Mouse (Mus musculus) MEL (cell line): ENCODE results near the gene Ptcd2. TPM values are rescaled to one million over a fixed set of nuclear protein-coding genes. Genes with fewer than 3 reads are reported as not detected.

Source experiments
- DNase-seq: peaks from one replicate; pipeline ENCODE4 v3.0.0; 2011; ENCODE audit warnings: low read depth, low spot score
- H3K27ac ChIP-seq: 2 replicates; pipeline ENCODE4 v1.5.1; 2012; ENCODE audit warnings: low read depth, mild to moderate bottlenecking, control low read depth, low read length, moderate library complexity; ENCODE audit not compliant: control insufficient read depth
- H3K27me3 ChIP-seq, 2 experiments: fragments of 150-350 bp in 1 of 2; sonication (generic) in 1 of 2; 2 replicates each; pipeline ENCODE4 v1.6.1; 2012; ENCODE audit warnings: low read length in 2 of 2, mild to moderate bottlenecking in 2 of 2, improper control_type of control experiment in 1 of 2, moderate library complexity in 1 of 2; ENCODE audit not compliant: insufficient read depth in 2 of 2, control insufficient read depth in 1 of 2
- H3K36me3 ChIP-seq, 2 experiments: 2 replicates each; pipeline ENCODE4 v1.6.1; 2012 to 2014; ENCODE audit warnings: low read length in 2 of 2, improper control_type of control experiment in 1 of 2, inconsistent platforms in 1 of 2, mild to moderate bottlenecking in 1 of 2; ENCODE audit not compliant: insufficient read depth in 2 of 2, control insufficient read depth in 1 of 2
- H3K4me1 ChIP-seq, 2 experiments: fragments of 150-350 bp in 1 of 2; sonication (generic) in 1 of 2; 2 replicates each; pipeline ENCODE4 v1.6.1; 2012; ENCODE audit warnings: low read length in 2 of 2, improper control_type of control experiment in 1 of 2, mild to moderate bottlenecking in 1 of 2; ENCODE audit not compliant: insufficient read depth in 2 of 2, control insufficient read depth in 1 of 2
- H3K4me3 ChIP-seq, 2 experiments: fragments of 150-350 bp in 1 of 2; sonication (generic) in 1 of 2; 2 replicates each; pipeline ENCODE4 v1.5.1; 2012; ENCODE audit warnings: low read depth in 2 of 2, low read length in 2 of 2, mild to moderate bottlenecking in 2 of 2, moderate library complexity in 2 of 2, control low read depth in 1 of 2, improper control_type of control experiment in 1 of 2; ENCODE audit not compliant: control insufficient read depth in 1 of 2, insufficient read depth in 1 of 2
- H3K79me2 ChIP-seq: 2 replicates; pipeline ENCODE4 v1.6.1; 2012; ENCODE audit warnings: mild to moderate bottlenecking, low read length, moderate library complexity; ENCODE audit not compliant: control insufficient read depth, poor library complexity, insufficient read depth
- H3K9ac ChIP-seq: 2 replicates; pipeline ENCODE4 v1.6.1; 2012; ENCODE audit warnings: low read depth, mild to moderate bottlenecking, control low read depth, low read length, moderate library complexity; ENCODE audit not compliant: control insufficient read depth, poor library complexity, severe bottlenecking
- H3K9me3 ChIP-seq: fragments of 150-350 bp; sonication (generic); replicated peaks from 2 replicates; pipeline ENCODE4 v1.6.1; 2012; ENCODE audit warnings: mild to moderate bottlenecking, low read length, improper control_type of control experiment, moderate library complexity; ENCODE audit not compliant: insufficient read depth
- BHLHE40 ChIP-seq: IDR thresholded peaks from 2 replicates; pipeline ENCODE4 v1.6.1; 2012; ENCODE audit warnings: low read depth, mild to moderate bottlenecking, inconsistent platforms, low read length, improper control_type of control experiment, borderline replicate concordance
- CHD1 ChIP-seq: IDR thresholded peaks from 2 replicates; pipeline ENCODE4 v1.6.1; 2012; ENCODE audit warnings: low read depth, mild to moderate bottlenecking, inconsistent platforms, low read length, improper control_type of control experiment
- CHD2 ChIP-seq: IDR thresholded peaks from 2 replicates; pipeline ENCODE4 v1.6.1; 2011; ENCODE audit warnings: low read length, improper control_type of control experiment
- E2F4 ChIP-seq: IDR thresholded peaks from 2 replicates; pipeline ENCODE4 v1.6.1; 2011; ENCODE audit warnings: low read depth, low read length, improper control_type of control experiment, borderline replicate concordance
- ELF1 ChIP-seq: IDR thresholded peaks from 2 replicates; pipeline ENCODE4 v1.6.1; 2014; ENCODE audit warnings: low read depth, mild to moderate bottlenecking, inconsistent platforms, low read length, improper control_type of control experiment, moderate library complexity
- ETS1 ChIP-seq: IDR thresholded peaks from 2 replicates; pipeline ENCODE4 v1.6.1; 2012; ENCODE audit warnings: low read depth, mild to moderate bottlenecking, inconsistent platforms, low read length, improper control_type of control experiment, moderate library complexity
- GATA1 ChIP-seq: IDR thresholded peaks from 2 replicates; pipeline ENCODE4 v1.6.1; 2011; ENCODE audit warnings: low read depth, low read length, improper control_type of control experiment
- KAT2A ChIP-seq: conservative IDR thresholded peaks from 2 replicates; pipeline ENCODE4 v1.6.1; 2012; ENCODE audit warnings: low read depth, low read length, improper control_type of control experiment, inconsistent platforms
- MEF2A ChIP-seq: IDR thresholded peaks from 2 replicates; pipeline ENCODE4 v1.6.1; 2014; ENCODE audit warnings: low read depth, mild to moderate bottlenecking, inconsistent platforms, low read length, improper control_type of control experiment; ENCODE audit not compliant: poor library complexity, insufficient replicate concordance, severe bottlenecking; ENCODE audit errors: extremely low read depth
- MXI1 ChIP-seq: IDR thresholded peaks from 2 replicates; pipeline ENCODE4 v1.6.1; 2011; ENCODE audit warnings: mild to moderate bottlenecking, low read depth, low read length, improper control_type of control experiment
- NELFE ChIP-seq: IDR thresholded peaks from 2 replicates; pipeline ENCODE4 v1.6.1; 2011; ENCODE audit warnings: low read depth, low read length, improper control_type of control experiment
- POLR2A ChIP-seq, 2 experiments: IDR thresholded peaks; 2 replicates each; pipeline ENCODE4 v1.6.1; 2011 to 2012; ENCODE audit warnings: low read length in 2 of 2, mild to moderate bottlenecking in 2 of 2, control low read depth in 1 of 2, improper control_type of control experiment in 1 of 2, low read depth in 1 of 2, moderate library complexity in 1 of 2; ENCODE audit not compliant: control insufficient read depth in 1 of 2, insufficient read depth in 1 of 2, poor library complexity in 1 of 2
- POLR2AphosphoS2 ChIP-seq: IDR thresholded peaks from 2 replicates; pipeline ENCODE4 v1.6.1; 2011; ENCODE audit warnings: low read length, improper control_type of control experiment
- RAD21 ChIP-seq: IDR thresholded peaks from 2 replicates; pipeline ENCODE4 v1.6.1; 2011; ENCODE audit warnings: mild to moderate bottlenecking, low read depth, low read length, improper control_type of control experiment
- RCOR1 ChIP-seq: IDR thresholded peaks from 2 replicates; pipeline ENCODE4 v1.6.1; 2012; ENCODE audit warnings: low read depth, mild to moderate bottlenecking, inconsistent platforms, low read length, improper control_type of control experiment
- SIN3A ChIP-seq: IDR thresholded peaks from 2 replicates; pipeline ENCODE4 v1.6.1; 2012; ENCODE audit warnings: low read length, improper control_type of control experiment, inconsistent platforms
- TCF12 ChIP-seq: IDR thresholded peaks from 2 replicates; pipeline ENCODE4 v1.6.1; 2014; ENCODE audit warnings: low read depth, mild to moderate bottlenecking, inconsistent platforms, low read length, improper control_type of control experiment, moderate library complexity
- UBTF ChIP-seq: IDR thresholded peaks from 2 replicates; pipeline ENCODE4 v1.6.1; 2012; ENCODE audit warnings: low read depth, mild to moderate bottlenecking, inconsistent platforms, low read length, improper control_type of control experiment, moderate library complexity, borderline replicate concordance; ENCODE audit not compliant: insufficient read depth
- USF1 ChIP-seq: IDR thresholded peaks from 2 replicates; pipeline ENCODE4 v1.6.1; 2014; ENCODE audit warnings: low read depth, mild to moderate bottlenecking, inconsistent platforms, low read length, improper control_type of control experiment, moderate library complexity
- USF2 ChIP-seq, 2 experiments: IDR thresholded peaks; 2 replicates each; pipeline ENCODE4 v1.6.1; 2011 to 2012; ENCODE audit warnings: improper control_type of control experiment in 2 of 2, low read length in 2 of 2, borderline replicate concordance in 1 of 2, inconsistent platforms in 1 of 2, low read depth in 1 of 2, mild to moderate bottlenecking in 1 of 2; ENCODE audit not compliant: insufficient read depth in 1 of 2
- polyA plus RNA-seq, 2 experiments: library from polyadenylated mRNA; stranded (reverse) in 1 of 2; unstranded in 1 of 2; fragments of >175 nt in 1 of 2; fragments of >200 nt in 1 of 2; gene quantifications; 2 replicates each; pipeline versions ENCODE4 v1.2.1 to v1.2.4; 2012; ENCODE audit warnings: low replicate concordance in 2 of 2, low read depth in 1 of 2; ENCODE audit not compliant: insufficient read length in 2 of 2, insufficient read depth in 1 of 2, missing spikeins in 1 of 2
- total RNA-seq: library from RNA; depleted of rRNA; stranded (reverse); fragments of 300-350 nt; gene quantifications from 2 replicates; pipeline ENCODE4 v1.2.3, GENCODE M21; 2012

Gene Ptcd2
- total and polyA plus RNA-seq, 3 experiments: 42.9 to 55.3 TPM; not detected in 1

GRCm38 (mm10) chr13:99350009-99350408, 5.5 kb upstream of the Ptcd2 start:
- no peaks in the 10 kb centered on the region; a peak in 1 of 4 replicates for H3K4me1 ChIP-seq
- peaks cover 4% of the 10 kb centered on the region for H3K79me2 ChIP-seq
- no peak overlapping the region for H3K4me3 ChIP-seq
- H3K36me3 ChIP-seq: peaks cover 3 to 6% of the 10 kb centered on the region in 2 experiments; a peak in 2 of 4 replicates
- TF ChIP-seq USF1 (no peak), TCF12 (no peak), CHD1 (no peak), RAD21 (no peak)
- no peak for DNase-seq
- no peaks in the 10 kb centered on the region for H3K9me3 ChIP-seq
- H3K9ac ChIP-seq: no peak overlapping the region
- no peak overlapping the region for H3K27ac ChIP-seq
- H3K27me3 ChIP-seq: no peaks in the 10 kb centered on the region

GRCm38 (mm10) chr13:99343876-99344598, 468 bp downstream of the Ptcd2 start:
- Histone ChIP-seq H3K9ac (peak overlapping the region; percentile 92), H3K4me3 (peak overlapping the region; percentile 83 to 100), H3K9me3 (no peaks in the 10 kb centered on the region), H3K27me3 (no peaks in the 10 kb centered on the region), H3K27ac (peak overlapping the region; percentile 82), H3K4me1 (no peaks in the 10 kb centered on the region; a peak in 1 of 4 replicates), H3K36me3 (peaks cover 0 to 9% of the 10 kb centered on the region in 2 experiments; a peak in 1 of 4 replicates), H3K79me2 (peaks cover 20% of the 10 kb centered on the region)
- peak; percentile 66 for DNase-seq
- peak in 1 of 2 experiments; percentile 79; a peak in 1 of 4 replicates for TF ChIP-seq POLR2A (IDR thresholded peaks at IDR 0.05; ENCODE audit: control insufficient read depth in 1 of 2, insufficient read depth in 1 of 2, low read depth in 1 of 2, low read length in 2 of 2, poor library complexity in 1 of 2)
- no peak for TF ChIP-seq CHD2

GRCm38 (mm10) chr13:99341504-99341903, 3.0 kb downstream of the Ptcd2 start:
- TF ChIP-seq MXI1 (no peak), BHLHE40 (no peak), SIN3A (no peak), MEF2A (no peak), RCOR1 (no peak), NELFE (no peak), USF2 (IDR thresholded peaks at IDR 0.05; ENCODE audit: borderline replicate concordance in 1 of 2, insufficient read depth in 1 of 2, low read depth in 1 of 2, low read length in 2 of 2) (no peak), KAT2A (no peak), E2F4 (no peak), ELF1 (no peak), ETS1 (no peak), POLR2AphosphoS2 (no peak), UBTF (no peak), GATA1 (no peak)
- peaks cover under 1 to 19% of the 10 kb centered on the region in 2 experiments; a peak in 3 of 4 replicates for H3K36me3 ChIP-seq
- H3K4me3 ChIP-seq: no peak overlapping the region
- H3K79me2 ChIP-seq: peaks cover 20% of the 10 kb centered on the region
- DNase-seq: no peak
- H3K4me1 ChIP-seq: peaks cover 0 to 10% of the 10 kb centered on the region in 2 experiments; a peak in 2 of 4 replicates
- H3K9me3 ChIP-seq: no peaks in the 10 kb centered on the region
- no peak overlapping the region for H3K27ac ChIP-seq
- no peak overlapping the region for H3K9ac ChIP-seq
- no peaks in the 10 kb centered on the region for H3K27me3 ChIP-seq
